Mouse (Mus musculus) testis, adult 2 months (tissue): ENCODE data around the gene Tspo.

Experiments used
- CTCF ChIP-seq: fragments of 200-500 bp; IDR thresholded peaks from 2 replicates; pipeline ENCODE4 v1.5.1; 2012; ENCODE audit warnings: low read depth, mild to moderate bottlenecking, inconsistent platforms, low read length, moderate library complexity; ENCODE audit not compliant: control insufficient read depth, insufficient read depth, insufficient replicate concordance
- POLR2A ChIP-seq: fragments of 200-500 bp; IDR thresholded peaks from 2 replicates; pipeline ENCODE4 v1.6.1; 2012; ENCODE audit warnings: low read depth, mild to moderate bottlenecking, inconsistent platforms, low read length, moderate library complexity; ENCODE audit not compliant: control insufficient read depth

DNA sequence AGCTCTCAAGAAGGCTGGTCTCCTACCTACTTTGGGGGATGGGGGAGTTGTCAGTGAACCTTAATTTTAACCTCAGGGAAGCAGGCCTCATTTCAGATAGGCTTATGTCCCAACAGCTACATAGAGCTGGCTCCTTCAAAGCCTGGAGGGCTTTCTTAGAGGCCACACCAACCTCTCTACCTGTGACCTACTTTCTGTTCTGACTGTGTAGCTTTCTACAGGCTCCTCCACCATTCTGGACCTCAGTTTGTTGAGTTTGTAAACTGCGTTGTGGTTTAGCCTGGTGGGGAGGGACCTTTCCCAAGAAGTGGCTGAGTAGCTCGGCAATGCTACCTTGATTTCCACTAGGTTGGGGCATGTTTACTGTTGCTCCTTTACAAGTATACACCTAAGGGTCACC is 35.6 kb upstream of the Tspo start:
- TF ChIP-seq CTCF = no peak
- TF ChIP-seq POLR2A = no peak
